Mouse (Mus musculus) C2C12 (cell line): Measurements from ENCODE around the gene B230118H07Rik. TPM values are rescaled to one million over a fixed set of nuclear protein-coding genes. Genes with fewer than 3 reads are reported as not detected.

Experiments used
- H3K27me3 ChIP-seq: one replicate; pipeline ENCODE4 v1.6.1; 2011; ENCODE audit not compliant: control insufficient read depth, insufficient read depth, insufficient read length
- H3K36me3 ChIP-seq: one replicate; pipeline ENCODE4 v1.6.1; 2011; ENCODE audit not compliant: control insufficient read depth, insufficient read depth
- H3K4me3 ChIP-seq: one replicate; pipeline ENCODE4 v1.5.1; 2011; ENCODE audit warnings: mild to moderate bottlenecking, control low read depth; ENCODE audit not compliant: poor library complexity, insufficient read depth, severe bottlenecking
- H3K79me2 ChIP-seq: one replicate; pipeline ENCODE4 v1.6.1; 2011; ENCODE audit not compliant: control insufficient read depth, insufficient read depth
- H3K79me3 ChIP-seq: one replicate; pipeline ENCODE4 v1.6.1; 2011; ENCODE audit warnings: low read depth, control low read depth
- H3ac ChIP-seq: one replicate; pipeline ENCODE3; 2011; ENCODE audit warnings: low read depth; ENCODE audit not compliant: control insufficient read depth, insufficient read length
- CEBPB ChIP-seq: IDR thresholded peaks from one replicate; pipeline ENCODE4 v1.6.1; 2011; ENCODE audit warnings: low read depth, mild to moderate bottlenecking, control low read depth, moderate library complexity
- CTCF ChIP-seq: IDR thresholded peaks from one replicate; pipeline ENCODE4 v1.5.1; 2011; ENCODE audit not compliant: control insufficient read depth, insufficient read depth, insufficient read length
- FOSL1 ChIP-seq: IDR thresholded peaks from one replicate; pipeline ENCODE4 v1.8.0; 2011; ENCODE audit warnings: mild to moderate bottlenecking, low read length; ENCODE audit not compliant: poor library complexity, insufficient read depth, severe bottlenecking
- MAX ChIP-seq: IDR thresholded peaks from one replicate; pipeline ENCODE4 v1.6.1; 2011; ENCODE audit warnings: mild to moderate bottlenecking, control low read depth
- MYOD1 ChIP-seq: IDR thresholded peaks from one replicate; pipeline ENCODE4 v1.6.1; 2011; ENCODE audit warnings: low read depth; ENCODE audit not compliant: control insufficient read depth, insufficient read length
- MYOG ChIP-seq: IDR thresholded peaks from one replicate; pipeline ENCODE4 v1.6.1; 2011; ENCODE audit not compliant: control insufficient read depth, insufficient read length; ENCODE audit errors: extremely low read depth
- USF1 ChIP-seq: IDR thresholded peaks from one replicate; pipeline ENCODE4 v1.6.1; 2011; ENCODE audit warnings: low read depth, mild to moderate bottlenecking, control low read depth, moderate library complexity
- polyA plus RNA-seq: library from polyadenylated mRNA; unstranded; fragments of >200 nt; fragmentation: generic; extraction: Trizol; gene quantifications from one replicate; pipeline ENCODE4 v1.2.1, GENCODE M21; 2012; ENCODE audit warnings: missing spikeins

Gene B230118H07Rik
- polyA plus RNA-seq, 1 experiment, result 13.6 TPM

- H3K36me3 ChIP-seq, result no peaks in the 10 kb centered on the region
- H3K4me3 ChIP-seq, result no peak overlapping the region
- H3K79me3 ChIP-seq, result no peaks in the 10 kb centered on the region
- TF ChIP-seq CEBPB, result no peak
- no peak for TF ChIP-seq MYOD1
- H3K79me2 ChIP-seq, result no peaks in the 10 kb centered on the region
- no peak overlapping the region for H3ac ChIP-seq
- no peaks in the 10 kb centered on the region for H3K27me3 ChIP-seq
These were observed 95.5 kb downstream of the B230118H07Rik start for GRCm38 (mm10) chr2:101553851-101554250.

- Histone ChIP-seq H3K27me3 (no peaks in the 10 kb centered on the region), H3K79me2 (no peaks in the 10 kb centered on the region), H3K4me3 (no peak overlapping the region), H3ac (no peak overlapping the region), H3K36me3 (no peaks in the 10 kb centered on the region), H3K79me3 (no peaks in the 10 kb centered on the region)
- TF ChIP-seq MYOG (no peak), FOSL1 (no peak), CTCF (no peak), MYOD1 (no peak), USF1 (no peak), MAX (no peak), CEBPB (no peak)
These were observed 97.0 kb downstream of the B230118H07Rik start for GRCm38 (mm10) chr2:101552301-101552700.

GRCm38 (mm10) chr2:101551026-101551719, 98.2 kb downstream of the B230118H07Rik start:
- Histone ChIP-seq H3K36me3 (no peaks in the 10 kb centered on the region), H3K79me2 (no peaks in the 10 kb centered on the region), H3ac (no peak overlapping the region), H3K27me3 (no peaks in the 10 kb centered on the region), H3K79me3 (no peaks in the 10 kb centered on the region), H3K4me3 (no peak overlapping the region)
- TF ChIP-seq CTCF, result no peak
- no peak for TF ChIP-seq MYOD1
- no peak for TF ChIP-seq FOSL1
- no peak for TF ChIP-seq MYOG
- TF ChIP-seq MAX, result no peak
- TF ChIP-seq CEBPB, result no peak
- no peak for TF ChIP-seq USF1

- Histone ChIP-seq H3K79me3 (no peaks in the 10 kb centered on the region), H3K27me3 (no peaks in the 10 kb centered on the region), H3K4me3 (no peak overlapping the region), H3K79me2 (no peaks in the 10 kb centered on the region), H3K36me3 (no peaks in the 10 kb centered on the region), H3ac (no peak overlapping the region)
- TF ChIP-seq MYOD1 (no peak), CEBPB (no peak), CTCF (no peak), MYOG (no peak), MAX (no peak), FOSL1 (no peak)
These were observed 99.2 kb downstream of the B230118H07Rik start for GRCm38 (mm10) chr2:101550176-101550575.

- no peak overlapping the region for H3ac ChIP-seq
- H3K27me3 ChIP-seq, result no peaks in the 10 kb centered on the region
- H3K79me2 ChIP-seq, result no peaks in the 10 kb centered on the region
- no peaks in the 10 kb centered on the region for H3K79me3 ChIP-seq
- TF ChIP-seq MYOD1 (no peak), MYOG (no peak), FOSL1 (no peak), USF1 (no peak), MAX (no peak), CTCF (no peak), CEBPB (no peak)
- no peak overlapping the region for H3K4me3 ChIP-seq
- H3K36me3 ChIP-seq, result no peaks in the 10 kb centered on the region
These were observed 100.5 kb downstream of the B230118H07Rik start for GRCm38 (mm10) chr2:101548866-101549265.

GRCm38 (mm10) chr2:101545593-101545992, 103.7 kb downstream of the B230118H07Rik start:
- Histone ChIP-seq H3K79me2 (no peaks in the 10 kb centered on the region), H3K36me3 (no peaks in the 10 kb centered on the region), H3K4me3 (no peak overlapping the region), H3K27me3 (no peaks in the 10 kb centered on the region), H3K79me3 (no peaks in the 10 kb centered on the region), H3ac (no peak overlapping the region)
- TF ChIP-seq MAX (no peak), CTCF (no peak), CEBPB (no peak), MYOD1 (no peak), USF1 (no peak), FOSL1 (no peak), MYOG (no peak)
